Mouse (Mus musculus): Measurements from ENCODE around the gene Lgalsl.

GRCm38 (mm10) chr11:20872444-20872843 is 41.6 kb upstream of the Lgalsl start:
- TF ChIP-seq CTCF (IDR thresholded peaks at IDR 0.05; ENCODE audit: borderline replicate concordance, extremely low read depth, insufficient read depth, insufficient read length) = no peak
- no peak for TF ChIP-seq POLR2A (IDR thresholded peaks at IDR 0.05; ENCODE audit: borderline replicate concordance, extremely low read depth, insufficient read depth, insufficient read length, poor library complexity, severe bottlenecking)
